Mouse (Mus musculus) G1E (cell line): ENCODE data around the gene Dcp1b.

Experiments
- GATA1 ChIP-seq: IDR thresholded peaks from 2 replicates; pipeline ENCODE4 v1.6.1; 2012; ENCODE audit warnings: borderline replicate concordance, low read length, inconsistent platforms, mixed read lengths
- GATA2 ChIP-seq: IDR thresholded peaks from 2 replicates; pipeline ENCODE4 v1.6.1; 2012; ENCODE audit warnings: low read depth, low read length, inconsistent platforms, borderline replicate concordance

DNA sequence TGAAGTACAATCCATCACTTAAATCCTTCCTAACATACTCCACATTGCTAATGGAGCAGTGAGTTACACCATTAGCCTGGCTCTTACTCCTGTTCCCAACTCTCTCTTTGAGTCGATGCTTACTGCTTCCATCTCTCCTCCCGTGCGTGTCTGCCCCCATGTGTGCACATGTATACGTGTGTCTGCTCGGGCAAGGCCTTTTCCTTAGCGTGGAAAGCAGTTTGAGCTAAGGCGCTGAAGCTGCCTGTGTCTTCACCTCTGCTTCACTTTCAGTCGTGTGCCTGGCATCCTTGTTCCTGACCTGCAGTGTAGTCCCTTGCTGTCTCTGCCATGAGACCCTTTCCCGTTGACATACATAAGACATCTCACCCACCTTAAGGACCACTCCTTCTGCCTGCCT is 7.2 kb downstream of the Dcp1b start:
- TF ChIP-seq GATA2 (no peak), GATA1 (no peak)
